Mouse (Mus musculus): ENCODE data around the gene Tsc22d1. TPM values are rescaled to one million over a fixed set of nuclear protein-coding genes. Genes with fewer than 3 reads are reported as not detected.

Gene Tsc22d1
- total and polyA plus RNA-seq, 3 experiments, result 178 to 454 (median 353) TPM

DNA sequence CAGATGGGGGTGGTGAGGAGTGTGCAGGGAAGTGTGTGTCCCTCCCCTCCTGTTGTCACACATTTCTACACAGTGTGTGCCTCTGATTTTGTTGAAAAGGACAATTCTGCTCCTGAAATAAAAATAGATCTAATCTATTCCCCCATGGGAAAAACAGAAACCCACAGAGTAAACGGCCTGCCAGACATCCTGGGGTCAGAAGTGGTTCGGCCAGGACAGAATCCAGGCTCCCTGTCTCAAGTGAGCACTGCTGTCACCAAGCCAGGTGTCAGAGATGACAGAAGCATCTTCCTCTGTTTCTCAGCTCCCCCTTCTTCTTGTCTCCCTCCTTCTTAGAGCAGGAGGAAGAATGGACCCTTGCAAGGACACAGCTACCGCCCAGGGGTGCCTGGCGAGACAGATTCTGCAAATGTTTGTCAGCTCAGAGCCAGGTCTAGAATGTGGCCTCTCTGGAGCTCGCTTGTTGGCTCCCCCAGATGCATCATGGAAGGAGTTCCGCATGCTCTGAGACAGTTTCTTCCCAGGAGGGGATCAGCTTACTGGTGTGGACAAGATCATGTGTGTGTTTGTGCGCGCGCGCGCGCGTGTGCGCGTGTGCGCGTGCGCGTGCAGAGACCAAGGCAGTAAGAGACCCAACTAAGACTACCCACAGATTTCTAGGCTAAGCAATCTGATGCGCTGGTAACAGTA, 112.4 kb downstream of the Tsc22d1 start:
- intact Hi-C loops (cut with DNase I), result no loop called here
- Histone ChIP-seq H3K4me3 (no peak overlapping the region), H3K79me2 (replicated peaks; ENCODE audit: control insufficient read depth, insufficient read depth, low read length) (no peaks in the 10 kb centered on the region), H3K4me1 (ENCODE audit: control insufficient read depth, insufficient read depth, low read length) (peaks cover 5% of the 10 kb centered on the region), H3K36me3 (ENCODE audit: control insufficient read depth, insufficient read depth, low read length) (no peaks in the 10 kb centered on the region), H3K27ac (peak overlapping the region; percentile 38), H3K9ac (ENCODE audit: low read depth, low read length) (no peak overlapping the region), H3K27me3 (ENCODE audit: control insufficient read depth, insufficient read depth, low read length) (no peaks in the 10 kb centered on the region)
- TF ChIP-seq CTCF (IDR thresholded peaks at IDR 0.05) (no peak), POLR2A (IDR thresholded peaks at IDR 0.05; ENCODE audit: insufficient read depth, low read depth, low read length) (no peak), EP300 (IDR thresholded peaks at IDR 0.05; ENCODE audit: insufficient read depth, low read depth, low read length) (no peak)
- DNase-seq, result peak; percentile 31 to 56
- 85% methylated on average over 20 of the region's 20 CpGs for WGBS

DNA sequence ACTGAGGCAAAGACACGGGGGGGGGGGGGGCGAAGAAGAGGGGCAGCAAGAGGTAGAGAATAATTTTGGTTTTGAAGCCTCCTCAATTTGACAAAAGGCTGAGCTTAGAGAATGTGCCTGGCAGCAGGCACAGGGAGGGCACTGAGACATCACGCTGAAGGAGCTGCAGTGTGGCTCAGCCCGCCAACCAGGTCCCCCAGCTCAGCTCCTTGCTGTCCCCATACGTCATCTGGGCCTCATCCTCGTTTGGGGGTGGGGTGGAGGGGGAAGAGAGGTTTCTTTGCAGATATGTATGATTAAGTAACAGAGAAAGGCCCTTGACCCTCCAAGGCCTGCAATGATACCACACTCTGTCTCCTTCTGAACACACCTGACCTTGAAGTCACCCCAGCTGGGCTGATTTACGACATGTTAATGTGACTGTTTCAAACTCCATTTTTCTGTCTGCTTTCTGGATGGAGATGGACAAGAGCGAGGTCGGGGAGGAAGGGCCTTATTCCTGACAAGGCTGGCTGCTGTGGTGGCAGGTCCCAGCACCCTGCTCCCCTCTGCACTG, 113.1 kb downstream of the Tsc22d1 start:
- DNase-seq, result no peak
- Histone ChIP-seq H3K4me1 (ENCODE audit: control insufficient read depth, insufficient read depth, low read length) (peaks cover 5% of the 10 kb centered on the region), H3K36me3 (ENCODE audit: control insufficient read depth, insufficient read depth, low read length) (no peaks in the 10 kb centered on the region), H3K4me3 (no peak overlapping the region), H3K27me3 (ENCODE audit: control insufficient read depth, insufficient read depth, low read length) (no peaks in the 10 kb centered on the region), H3K27ac (no peak overlapping the region), H3K79me2 (replicated peaks; ENCODE audit: control insufficient read depth, insufficient read depth, low read length) (no peaks in the 10 kb centered on the region), H3K9ac (ENCODE audit: low read depth, low read length) (no peak overlapping the region)
- intact Hi-C loops (cut with DNase I), result no loop called here
- WGBS, result 83% methylated on average over 9 of the region's 9 CpGs
- TF ChIP-seq CTCF (IDR thresholded peaks at IDR 0.05) (no peak), POLR2A (IDR thresholded peaks at IDR 0.05; ENCODE audit: insufficient read depth, low read depth, low read length) (no peak), EP300 (IDR thresholded peaks at IDR 0.05; ENCODE audit: insufficient read depth, low read depth, low read length) (no peak)

DNA sequence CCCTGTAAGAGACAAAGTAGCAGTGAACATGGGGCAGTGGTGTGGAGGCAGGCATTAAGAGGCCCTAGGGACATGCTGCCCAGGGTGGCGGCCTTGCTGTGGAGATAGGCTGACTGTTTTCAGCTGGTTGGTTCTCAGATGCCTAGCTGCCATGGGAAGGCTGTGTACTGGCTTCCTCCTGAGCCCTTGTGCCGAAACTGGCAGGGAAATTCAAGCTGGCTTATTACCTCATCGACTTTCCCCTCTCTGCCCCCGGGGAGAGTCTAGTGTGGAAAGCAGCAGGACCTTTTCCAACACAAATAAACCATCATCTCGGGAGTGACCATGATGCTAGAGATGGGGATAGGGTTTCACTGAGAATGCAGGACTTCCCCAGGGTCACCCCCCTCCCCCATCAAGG, 113.9 kb downstream of the Tsc22d1 start:
- peak; percentile 46 to 52 for DNase-seq
- Histone ChIP-seq H3K9ac (ENCODE audit: low read depth, low read length) (no peak overlapping the region), H3K27me3 (ENCODE audit: control insufficient read depth, insufficient read depth, low read length) (no peaks in the 10 kb centered on the region), H3K4me3 (no peak overlapping the region), H3K27ac (no peak overlapping the region), H3K79me2 (replicated peaks; ENCODE audit: control insufficient read depth, insufficient read depth, low read length) (no peaks in the 10 kb centered on the region), H3K36me3 (ENCODE audit: control insufficient read depth, insufficient read depth, low read length) (no peaks in the 10 kb centered on the region), H3K4me1 (ENCODE audit: control insufficient read depth, insufficient read depth, low read length) (peaks cover 5% of the 10 kb centered on the region)
- intact Hi-C loops (cut with DNase I), result no loop called here
- WGBS, result 40% methylated on average over 5 of the region's 5 CpGs
- no peak for TF ChIP-seq POLR2A (IDR thresholded peaks at IDR 0.05; ENCODE audit: insufficient read depth, low read depth, low read length)
- no peak for TF ChIP-seq EP300 (IDR thresholded peaks at IDR 0.05; ENCODE audit: insufficient read depth, low read depth, low read length)
- TF ChIP-seq CTCF (IDR thresholded peaks at IDR 0.05), result no peak

DNA sequence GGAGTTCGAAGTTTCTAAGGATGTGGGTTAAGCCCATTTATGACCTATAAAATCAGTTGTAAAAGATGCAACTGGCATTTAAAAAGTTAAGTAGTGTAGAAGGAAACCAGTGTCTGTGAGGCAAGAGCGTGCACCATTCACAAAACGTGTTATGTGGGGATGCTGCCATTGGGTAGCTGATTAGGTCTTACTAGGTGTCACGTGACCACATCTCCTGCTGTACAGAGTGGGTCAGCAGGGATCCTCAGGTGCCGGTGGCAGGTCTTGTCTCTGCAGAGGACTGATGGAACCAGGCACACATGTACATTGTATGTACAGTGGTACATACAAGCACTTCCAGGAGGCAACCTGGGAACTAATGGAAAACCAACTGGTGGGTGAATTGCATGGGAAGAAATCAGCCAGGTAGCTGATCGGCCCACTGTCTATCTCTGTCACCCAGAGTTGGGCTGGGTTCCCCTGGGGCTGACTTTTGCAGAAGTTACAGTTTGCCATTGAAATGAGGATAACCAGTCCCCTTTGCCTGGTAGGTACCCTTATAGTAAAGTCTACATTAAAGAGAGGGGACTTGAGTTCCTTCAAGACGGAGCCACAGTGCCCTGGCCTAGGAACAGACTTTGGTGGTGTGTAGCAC, 116.4 kb downstream of the Tsc22d1 start:
- H3K4me1 ChIP-seq (ENCODE audit: control insufficient read depth, insufficient read depth, low read length), result peaks cover 5% of the 10 kb centered on the region
- H3K27ac ChIP-seq, result no peak overlapping the region
- H3K36me3 ChIP-seq (ENCODE audit: control insufficient read depth, insufficient read depth, low read length), result no peaks in the 10 kb centered on the region

DNA sequence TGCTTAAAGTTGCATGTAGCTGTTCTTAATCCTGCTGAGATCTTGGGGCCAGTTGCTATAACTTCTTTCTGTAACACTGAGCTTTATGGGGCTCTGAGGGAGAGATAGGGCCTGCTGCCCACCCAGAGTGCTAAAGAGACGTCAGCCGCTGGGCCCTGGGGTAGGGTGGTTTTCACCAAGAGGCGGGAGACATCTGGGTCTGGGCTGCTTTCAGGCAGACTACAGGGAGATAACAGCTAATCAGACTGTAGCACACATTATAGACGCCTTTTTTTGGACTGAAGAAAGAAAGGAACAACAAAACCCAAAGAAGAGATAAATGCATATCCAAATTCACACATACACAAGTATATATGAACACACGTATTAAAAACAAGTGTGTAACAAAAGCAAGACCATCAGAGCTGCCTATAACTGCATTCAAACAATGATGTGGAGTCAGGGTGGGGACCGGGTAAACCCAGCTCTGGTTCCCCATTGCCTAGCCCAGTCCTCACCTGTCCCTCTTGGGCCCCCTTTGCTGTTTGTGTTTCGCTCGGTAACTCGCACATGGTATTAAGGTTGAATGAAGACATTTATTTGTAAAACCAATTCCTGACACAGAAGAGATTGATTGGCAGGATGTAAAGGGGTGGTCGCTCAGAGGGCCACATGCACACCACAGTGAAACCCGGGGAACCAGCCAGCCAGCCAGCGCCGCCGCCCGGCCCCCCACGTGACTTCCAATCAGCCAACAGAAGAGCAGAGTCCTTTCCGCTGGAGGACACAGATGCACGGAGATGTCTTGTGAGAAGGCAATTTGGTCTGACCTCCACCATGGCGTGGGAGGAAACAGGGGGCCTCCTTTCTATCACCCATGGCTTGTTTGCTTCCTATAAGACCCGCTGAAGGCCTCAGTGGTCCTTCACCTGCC, 117.8 kb downstream of the Tsc22d1 start:
- no peaks in the 10 kb centered on the region for H3K36me3 ChIP-seq (ENCODE audit: control insufficient read depth, insufficient read depth, low read length)
- DNase-seq, result no peak
- no peaks in the 10 kb centered on the region for H3K27me3 ChIP-seq (ENCODE audit: control insufficient read depth, insufficient read depth, low read length)
- no peak overlapping the region for H3K4me3 ChIP-seq
- TF ChIP-seq CTCF (IDR thresholded peaks at IDR 0.05) (no peak), POLR2A (IDR thresholded peaks at IDR 0.05; ENCODE audit: insufficient read depth, low read depth, low read length) (no peak), EP300 (IDR thresholded peaks at IDR 0.05; ENCODE audit: insufficient read depth, low read depth, low read length) (no peak)
- H3K27ac ChIP-seq, result no peak overlapping the region
- intact Hi-C loops (cut with DNase I), result no loop called here
- no peak overlapping the region for H3K9ac ChIP-seq (ENCODE audit: low read depth, low read length)
- H3K79me2 ChIP-seq (replicated peaks; ENCODE audit: control insufficient read depth, insufficient read depth, low read length), result no peaks in the 10 kb centered on the region
- no peaks in the 10 kb centered on the region for H3K4me1 ChIP-seq (ENCODE audit: control insufficient read depth, insufficient read depth, low read length)
- 57% methylated on average over 20 of the region's 20 CpGs for WGBS

More for the DNA sequence above, 116.4 kb downstream of the Tsc22d1 start:
- WGBS, result 92% methylated on average over 7 of the region's 7 CpGs
- Histone ChIP-seq H3K27me3 (ENCODE audit: control insufficient read depth, insufficient read depth, low read length) (no peaks in the 10 kb centered on the region), H3K4me3 (no peak overlapping the region), H3K9ac (ENCODE audit: low read depth, low read length) (no peak overlapping the region), H3K79me2 (replicated peaks; ENCODE audit: control insufficient read depth, insufficient read depth, low read length) (no peaks in the 10 kb centered on the region)
- no peak for TF ChIP-seq POLR2A (IDR thresholded peaks at IDR 0.05; ENCODE audit: insufficient read depth, low read depth, low read length)
- TF ChIP-seq CTCF (IDR thresholded peaks at IDR 0.05), result no peak
- no peak for TF ChIP-seq EP300 (IDR thresholded peaks at IDR 0.05; ENCODE audit: insufficient read depth, low read depth, low read length)
- intact Hi-C loops (cut with DNase I), result no loop called here
- DNase-seq, result no peak
